Mouse (Mus musculus) lung, postnatal 10 days (tissue): ENCODE measurements around the gene Mesp2.
A peak's percentile ranks its signal among the peaks of the same experiment; 100 is the strongest.

Experiments
- DNase-seq: peaks from one replicate; pipeline ENCODE4 v3.0.0; 2021

The Mesp2 gene

GRCm38 (mm10) chr7:79808561-79808960 lies 2.0 kb upstream of the Mesp2 start:
- no peak for DNase-seq

GRCm38 (mm10) chr7:79813409-79813808 lies 2.9 kb downstream of the Mesp2 start:
- DNase-seq = no peak

DNA sequence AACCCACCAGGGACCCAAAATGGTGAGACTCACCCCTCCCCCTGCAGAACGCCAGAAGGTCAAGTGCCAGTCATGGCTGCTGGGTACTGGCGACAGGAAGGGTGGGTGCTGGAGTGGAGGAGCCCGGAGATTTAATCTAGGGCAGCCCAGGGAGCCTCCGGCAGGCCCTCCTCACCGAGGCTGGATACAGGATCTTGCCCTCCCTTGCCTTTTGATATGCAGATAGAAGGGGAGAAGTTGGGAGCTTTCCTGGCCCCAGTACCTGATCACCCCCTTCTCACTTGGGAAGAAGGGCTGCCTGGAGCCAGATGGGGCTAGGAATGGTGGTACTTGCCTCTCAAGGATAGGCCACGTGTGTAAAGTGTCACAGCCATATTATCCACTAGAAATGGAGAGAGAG lies 7.8 kb downstream of the Mesp2 start:
- peak; percentile 33 for DNase-seq

- no peak for DNase-seq
Measured at GRCm38 (mm10) chr7:79819515-79819914, 9.0 kb downstream of the Mesp2 start.

- DNase-seq = no peak
Measured at GRCm38 (mm10) chr7:79819996-79820395, 9.5 kb downstream of the Mesp2 start.

- DNase-seq = peak; percentile 55
Measured at GRCm38 (mm10) chr7:79822092-79822695, 11.7 kb downstream of the Mesp2 start.

GRCm38 (mm10) chr7:79828341-79828740 lies 17.8 kb downstream of the Mesp2 start:
- no peak for DNase-seq

DNA sequence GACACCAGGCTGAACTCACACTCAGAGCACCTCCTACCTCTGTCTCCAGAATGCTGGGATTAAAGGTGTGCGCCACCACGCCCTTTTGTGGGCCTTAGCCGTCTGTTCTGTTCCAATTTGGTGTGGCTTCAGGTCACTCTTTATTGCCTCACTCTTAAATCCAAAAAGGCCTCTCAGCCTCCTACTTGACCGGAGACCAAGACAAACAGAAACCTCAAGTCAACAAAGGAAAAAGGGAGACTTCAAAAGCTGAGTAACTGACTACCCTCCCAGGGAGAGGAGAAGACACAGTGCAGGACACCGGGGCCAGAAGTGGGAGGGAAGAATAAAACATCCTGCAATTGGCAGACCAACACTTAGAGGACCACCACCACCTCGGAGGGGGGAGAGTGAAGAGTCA lies 20.6 kb downstream of the Mesp2 start:
- peak; percentile 57 for DNase-seq

DNA sequence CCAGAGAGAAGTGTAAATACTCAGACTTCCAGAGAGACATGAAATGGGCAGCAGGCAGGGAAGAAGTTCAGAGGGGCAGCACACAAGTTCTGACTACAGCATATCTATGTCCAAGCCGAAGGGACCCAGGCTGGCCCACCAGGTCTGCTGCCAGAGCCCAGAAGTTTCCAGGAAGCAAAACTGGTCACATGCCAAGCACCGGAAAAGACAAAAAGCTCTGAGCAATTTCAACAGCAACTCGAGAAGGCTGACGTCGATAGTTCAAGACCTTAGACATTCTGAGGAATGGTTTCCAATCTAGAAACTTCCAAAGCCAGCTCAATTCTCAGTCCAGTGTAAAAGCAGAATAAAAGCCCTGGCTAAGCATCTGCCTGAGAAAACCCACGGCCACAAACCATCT lies 21.1 kb downstream of the Mesp2 start:
- peak; percentile 77 for DNase-seq

- no peak for DNase-seq
Measured at GRCm38 (mm10) chr7:79832980-79833379, 22.5 kb downstream of the Mesp2 start.

- DNase-seq = no peak
Measured at GRCm38 (mm10) chr7:79835196-79835595, 24.7 kb downstream of the Mesp2 start.

- no peak for DNase-seq
Measured at GRCm38 (mm10) chr7:79837247-79837646, 26.7 kb downstream of the Mesp2 start.

DNA sequence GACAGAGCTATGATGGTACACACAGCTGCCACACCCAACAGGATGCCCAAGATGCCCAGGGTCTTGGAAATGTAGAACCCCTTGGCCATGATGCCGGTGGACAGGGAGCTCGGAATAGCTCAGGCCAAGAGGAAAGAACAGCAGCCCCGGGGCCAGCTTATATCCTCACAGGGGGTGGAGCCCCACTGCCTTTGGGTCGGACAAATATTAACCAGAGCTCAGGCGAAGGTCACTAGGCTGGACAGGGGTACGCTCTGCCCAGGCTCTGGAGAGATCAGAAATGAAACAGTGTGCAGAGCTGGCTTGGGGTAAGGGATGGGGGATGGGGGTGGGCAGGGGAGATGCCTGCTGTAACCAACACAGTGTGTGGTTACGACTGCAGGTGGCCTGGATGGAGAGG lies 31.6 kb downstream of the Mesp2 start:
- no peak for DNase-seq

DNA sequence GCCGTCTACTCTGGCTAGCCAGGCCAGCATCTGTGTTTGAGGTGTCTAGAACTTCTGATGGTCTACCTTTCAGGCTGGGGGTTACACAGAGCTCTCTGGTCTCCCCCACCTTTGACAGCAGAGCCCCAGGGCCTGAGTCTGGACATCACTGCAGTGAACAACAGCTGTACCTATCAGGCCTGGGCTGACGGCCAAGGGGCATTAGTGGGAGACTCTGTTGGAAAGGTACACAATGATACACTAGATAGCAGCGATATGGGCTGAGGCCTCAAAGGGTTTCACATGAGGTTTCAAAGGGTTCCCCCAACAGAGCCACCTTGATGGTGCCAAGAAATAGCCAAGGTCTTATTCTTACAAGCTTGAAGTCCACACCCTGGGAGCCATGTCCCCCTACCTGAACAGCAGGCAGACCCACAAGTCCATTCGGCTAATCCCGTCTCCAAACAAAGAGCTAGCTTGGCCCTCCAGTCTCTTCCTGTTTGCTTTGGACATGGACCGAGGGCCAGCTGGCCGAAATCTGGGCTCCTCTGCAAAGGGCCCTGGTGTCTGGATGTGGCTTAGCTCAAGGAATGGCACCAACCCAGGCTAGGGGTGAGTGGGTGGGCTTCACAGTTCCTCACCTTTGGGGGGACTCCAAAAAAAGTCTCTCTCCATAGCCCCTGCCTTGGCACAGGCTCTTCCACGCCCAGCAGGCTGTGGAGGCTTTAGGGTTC lies 33.7 kb downstream of the Mesp2 start:
- no peak for DNase-seq

DNA sequence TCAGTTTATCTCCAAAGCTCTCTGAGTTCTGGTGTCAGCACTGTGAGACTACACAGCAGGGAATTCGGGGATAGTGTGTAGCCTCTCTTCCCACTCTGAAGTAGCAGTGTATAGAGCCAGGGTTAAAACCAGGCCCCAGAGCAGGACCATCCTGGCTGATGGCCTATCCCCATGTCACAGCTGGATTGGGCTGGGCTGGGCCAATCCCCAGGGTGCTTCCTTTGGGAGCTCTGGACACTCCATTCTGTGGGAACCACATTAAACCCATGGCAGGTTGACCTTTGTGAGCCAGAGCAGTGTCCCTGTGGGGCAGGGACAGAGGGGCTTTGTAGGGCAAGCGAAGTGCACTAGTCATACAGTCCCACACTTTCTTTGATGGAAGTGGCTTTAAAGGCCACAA lies 35.8 kb downstream of the Mesp2 start:
- DNase-seq = no peak

DNA sequence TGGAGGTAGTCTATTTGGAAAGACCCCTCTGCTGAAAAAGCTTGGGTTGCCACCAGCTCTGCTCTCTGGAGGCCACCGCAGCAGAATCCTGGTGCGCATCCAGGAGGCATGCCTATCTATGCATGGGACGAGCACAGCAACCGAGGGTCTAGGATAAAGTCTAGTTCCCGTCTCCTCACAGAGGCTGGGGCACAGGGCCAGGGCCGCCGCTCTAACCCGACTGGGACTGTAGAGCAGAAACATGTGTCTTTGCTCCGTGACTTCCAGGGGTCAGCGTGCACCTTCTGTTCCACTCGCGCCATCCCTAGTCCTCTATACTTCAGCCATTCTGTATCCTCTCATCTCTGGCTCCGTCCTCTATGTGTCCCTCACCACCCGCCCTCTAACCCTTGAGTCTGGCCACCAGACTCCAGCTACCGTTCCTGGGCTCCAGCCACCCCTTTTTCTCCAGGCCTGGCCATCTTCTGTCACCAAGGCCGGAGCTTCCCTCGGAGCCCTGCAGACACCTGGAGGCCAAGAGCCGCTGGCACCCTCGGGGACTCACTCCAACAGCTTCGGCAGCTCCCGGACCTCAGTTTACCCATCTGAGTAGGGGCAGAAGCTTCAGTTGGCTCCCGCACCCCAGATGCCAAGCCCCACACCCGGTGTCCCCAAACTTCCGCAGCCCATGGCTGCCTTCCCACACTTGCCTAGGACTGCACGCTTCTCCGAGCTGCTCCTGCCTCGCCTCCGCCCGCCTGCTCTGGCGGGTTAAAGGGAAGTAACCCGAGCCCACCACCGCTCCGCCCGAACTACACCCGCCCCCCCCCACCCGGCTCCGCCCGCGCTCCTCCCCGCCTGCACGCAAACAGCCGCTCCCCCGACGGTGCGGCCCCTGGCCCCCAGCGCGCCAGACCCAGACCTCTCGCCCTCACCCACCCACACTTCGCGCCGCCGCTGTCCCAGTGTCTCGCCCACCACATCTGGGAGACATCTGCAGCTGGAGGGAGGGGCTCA lies 37.2 kb downstream of the Mesp2 start:
- DNase-seq = peak; percentile 36

- DNase-seq = no peak
Measured at GRCm38 (mm10) chr7:79856305-79856704, 45.8 kb downstream of the Mesp2 start.

GRCm38 (mm10) chr7:79858202-79858934 lies 47.8 kb downstream of the Mesp2 start:
- no peak for DNase-seq

- no peak for DNase-seq
Measured at GRCm38 (mm10) chr7:79858956-79859630, 48.6 kb downstream of the Mesp2 start.

- no peak for DNase-seq
Measured at GRCm38 (mm10) chr7:79860811-79861210, 50.3 kb downstream of the Mesp2 start, which contains the start of gene Anpep. Gene Anpep, minus strand, starts transcription at chr7:79861059.

DNA sequence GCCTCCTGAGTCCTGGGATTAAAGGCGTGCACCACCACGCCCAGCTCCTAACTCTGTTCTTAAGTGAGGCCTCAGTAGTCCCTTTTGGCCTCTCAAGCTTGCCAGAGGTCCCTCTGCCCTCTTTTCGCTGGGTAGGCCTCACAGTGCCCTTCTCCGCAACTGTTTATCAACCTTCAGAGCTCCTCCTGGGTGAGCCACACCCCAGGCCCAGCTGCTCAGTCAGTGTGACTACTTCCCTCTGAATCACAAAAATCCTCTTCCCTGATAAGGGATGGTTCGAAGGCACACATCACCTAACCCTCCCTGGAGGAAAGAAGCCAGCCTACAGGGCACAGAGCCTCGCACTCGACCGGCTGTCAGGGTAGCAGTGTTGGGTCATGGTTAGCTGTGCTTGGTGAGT lies 51.3 kb downstream of the Mesp2 start:
- no peak for DNase-seq
